Mouse (Mus musculus): ENCODE data around the gene Elf2.
"Not testable (repeated sequence)": the region's sequence is repeated elsewhere in the genome, so short reads cannot be mapped to it uniquely, and the experiment has no call there.

Elf2 gene

GRCm38 (mm10) chr3:51232205-51232910 lies 108.1 kb downstream of the Elf2 start:
- no peak for DNase-seq (ENCODE audit: low spot score)

DNA sequence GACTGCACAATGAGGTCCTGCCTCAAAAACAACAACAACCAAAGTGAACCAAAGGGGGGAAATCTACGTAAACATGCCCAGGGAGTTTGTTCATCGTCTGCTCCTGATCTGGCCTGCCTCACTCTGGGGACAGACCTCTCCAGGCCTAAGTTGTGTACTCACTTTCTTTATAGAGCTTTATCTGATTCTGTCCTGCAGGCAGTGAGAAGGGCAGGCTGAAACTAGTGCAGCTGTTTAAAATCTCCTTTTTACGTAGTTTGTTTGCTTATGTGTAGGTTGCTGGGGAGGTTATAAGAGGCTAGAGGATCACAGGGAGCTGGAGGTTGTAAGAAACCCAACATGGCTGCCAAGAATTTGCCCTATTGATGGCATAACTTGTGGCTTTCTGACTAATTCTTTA lies 109.0 kb downstream of the Elf2 start:
- DNase-seq (ENCODE audit: low spot score), result no peak

GRCm38 (mm10) chr3:51230886-51231285 lies 109.6 kb downstream of the Elf2 start:
- no peak for DNase-seq (ENCODE audit: low spot score)

DNA sequence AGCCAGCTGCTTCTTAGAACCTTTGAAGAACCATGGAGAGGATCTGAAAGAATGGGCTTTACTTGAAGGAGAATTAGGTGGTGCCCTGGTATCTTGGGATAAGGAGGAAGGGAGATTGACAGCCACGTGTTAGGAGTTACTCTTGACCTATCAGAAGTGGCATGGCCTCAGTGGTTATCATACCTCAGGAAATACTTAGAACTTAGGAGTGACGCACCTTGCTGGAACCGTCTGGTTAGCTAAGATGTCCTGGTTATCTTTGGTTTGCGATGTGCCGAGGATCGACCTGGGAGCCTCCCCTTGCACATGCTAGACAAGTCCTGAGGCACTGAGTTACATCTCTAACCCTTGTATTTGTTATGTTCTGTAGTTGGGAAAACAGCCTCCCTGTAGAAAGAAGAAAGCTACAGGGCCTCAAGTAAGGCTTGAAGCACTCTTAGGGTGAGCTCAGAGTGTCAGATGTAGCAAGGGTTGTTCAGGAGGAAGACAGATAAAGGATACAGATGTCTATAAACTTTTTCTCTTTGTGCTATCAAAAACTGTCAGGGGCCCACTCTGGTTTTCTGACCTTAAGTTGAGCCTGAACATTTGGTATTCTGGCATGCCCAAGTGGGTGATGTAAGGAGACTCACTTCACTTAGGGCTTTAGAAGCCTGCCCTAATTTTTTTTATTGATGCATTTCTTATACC lies 110.2 kb downstream of the Elf2 start:
- no peak for DNase-seq (ENCODE audit: low spot score)

- DNase-seq (ENCODE audit: low spot score), result no peak
Measured at GRCm38 (mm10) chr3:51229226-51229625, 111.2 kb downstream of the Elf2 start.

GRCm38 (mm10) chr3:51228821-51229205 lies 111.7 kb downstream of the Elf2 start:
- DNase-seq (ENCODE audit: low spot score), result no peak

DNA sequence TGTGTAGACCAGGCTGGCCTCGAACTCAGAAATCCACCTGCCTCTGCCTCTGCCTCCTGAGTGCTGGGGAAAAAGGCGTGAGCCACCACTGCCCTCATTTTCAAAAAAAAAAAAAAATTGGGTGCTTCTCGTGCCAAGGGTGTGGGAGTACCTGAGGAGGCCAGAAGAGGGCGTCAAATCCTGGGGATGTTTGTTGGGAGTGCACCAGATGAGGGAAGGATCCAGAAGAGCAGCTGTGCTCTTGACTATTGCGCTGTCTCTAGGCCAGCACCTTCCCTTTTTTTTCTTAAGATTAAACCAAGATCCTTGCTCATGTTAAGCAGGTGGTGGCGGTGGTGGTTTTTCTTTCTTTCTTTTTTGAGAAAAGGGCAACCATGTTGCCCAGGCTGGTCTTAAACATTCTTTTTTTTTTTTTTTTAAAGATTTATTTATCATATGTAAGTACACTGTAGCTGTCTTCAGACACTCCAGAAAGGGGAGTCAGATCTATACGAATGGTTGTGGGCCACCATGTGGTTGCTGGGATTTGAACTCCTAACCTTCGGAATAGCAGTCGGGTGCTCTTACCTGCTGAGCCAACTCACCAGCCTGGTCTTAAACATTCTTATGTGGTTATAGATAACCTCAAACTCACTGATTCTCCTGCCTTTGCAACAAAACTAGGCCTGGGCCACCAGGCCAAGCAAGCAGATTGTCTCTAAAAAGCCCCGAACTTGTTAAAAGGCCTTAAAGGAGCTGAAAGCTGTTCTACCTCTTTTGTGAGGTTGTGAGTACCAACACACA lies 112.2 kb downstream of the Elf2 start:
- DNase-seq (ENCODE audit: low spot score), result no peak

GRCm38 (mm10) chr3:51226601-51227000 lies 113.9 kb downstream of the Elf2 start:
- DNase-seq (ENCODE audit: low spot score), result no peak

DNA sequence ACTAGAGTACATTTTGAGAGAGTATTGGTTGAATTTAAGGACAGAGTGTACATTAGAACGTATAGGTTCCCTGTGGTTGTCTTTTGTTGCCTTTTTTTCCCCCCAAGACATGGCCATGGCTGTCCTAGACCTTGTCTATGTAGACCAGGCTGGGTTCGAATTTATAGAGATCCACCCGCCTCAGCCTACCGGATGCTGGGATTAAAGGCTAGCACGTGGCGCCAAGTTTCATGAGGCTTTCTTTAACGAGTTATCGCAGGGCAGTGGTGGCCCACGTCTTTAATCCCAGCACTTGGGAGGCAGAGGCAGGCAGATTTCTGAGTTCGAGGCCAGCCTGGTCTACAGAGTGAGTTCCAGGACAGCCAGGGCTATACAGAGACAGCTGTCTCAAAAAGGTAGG lies 114.5 kb downstream of the Elf2 start:
- no peak for DNase-seq (ENCODE audit: low spot score)

DNA sequence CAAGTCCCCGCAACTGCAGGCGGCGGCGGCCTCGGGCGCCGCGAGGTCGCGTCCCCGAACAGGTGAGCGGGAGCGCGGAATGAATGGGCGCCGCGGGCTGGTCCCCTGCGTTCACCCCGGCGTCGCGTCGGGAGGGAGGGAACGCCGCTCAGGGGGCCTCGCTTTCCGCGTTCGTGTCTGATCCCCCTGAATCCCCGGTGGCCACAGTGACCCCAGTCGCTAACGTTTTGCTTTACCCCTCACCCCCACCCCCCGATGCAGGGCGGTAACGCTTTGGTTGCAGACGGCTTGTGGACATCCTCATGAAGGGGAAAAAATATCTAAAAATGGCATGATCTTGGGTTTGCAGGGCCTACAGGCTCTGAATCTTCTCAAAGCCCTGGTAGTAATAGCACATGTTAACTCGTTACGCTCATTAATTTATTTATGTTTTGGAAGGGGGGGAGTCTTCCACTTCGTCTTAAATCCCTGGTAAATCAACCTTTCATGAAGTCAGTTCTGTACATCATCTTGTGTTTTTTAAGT lies 115.2 kb downstream of the Elf2 start:
- DNase-seq (ENCODE audit: low spot score), result no peak

GRCm38 (mm10) chr3:51224363-51225225 lies 115.9 kb downstream of the Elf2 start, which contains the start of gene Noct:
Gene Noct, plus strand, starts transcription at chr3:51224447.
- DNase-seq (ENCODE audit: low spot score), result peak; percentile 48

- DNase-seq (ENCODE audit: low spot score), result no peak
Measured at GRCm38 (mm10) chr3:51223556-51223955, 116.9 kb downstream of the Elf2 start.

GRCm38 (mm10) chr3:51222834-51223460 lies 117.5 kb downstream of the Elf2 start:
- DNase-seq (ENCODE audit: low spot score), result no peak

DNA sequence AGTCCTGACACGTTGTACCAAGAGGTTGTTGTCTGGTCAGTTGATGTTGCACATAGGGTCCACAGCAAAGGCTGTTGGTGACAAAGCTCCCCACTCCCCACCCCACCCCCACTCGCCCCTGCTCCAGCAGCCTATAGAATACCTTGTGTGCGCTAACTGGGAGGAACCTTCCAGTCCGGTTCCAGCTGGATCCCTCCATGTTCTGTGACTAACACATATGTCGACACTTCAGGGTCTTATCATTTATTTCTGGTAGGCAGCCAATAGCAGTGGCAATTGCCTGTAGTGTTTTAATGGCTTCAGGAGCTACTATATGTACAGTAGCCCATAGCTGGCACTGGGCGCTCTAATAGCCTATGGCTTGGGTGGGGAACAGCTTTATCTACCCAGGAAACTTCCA lies 118.2 kb downstream of the Elf2 start:
- DNase-seq (ENCODE audit: low spot score), result no peak

GRCm38 (mm10) chr3:51221847-51222246 lies 118.6 kb downstream of the Elf2 start:
- DNase-seq (ENCODE audit: low spot score), result no peak

DNA sequence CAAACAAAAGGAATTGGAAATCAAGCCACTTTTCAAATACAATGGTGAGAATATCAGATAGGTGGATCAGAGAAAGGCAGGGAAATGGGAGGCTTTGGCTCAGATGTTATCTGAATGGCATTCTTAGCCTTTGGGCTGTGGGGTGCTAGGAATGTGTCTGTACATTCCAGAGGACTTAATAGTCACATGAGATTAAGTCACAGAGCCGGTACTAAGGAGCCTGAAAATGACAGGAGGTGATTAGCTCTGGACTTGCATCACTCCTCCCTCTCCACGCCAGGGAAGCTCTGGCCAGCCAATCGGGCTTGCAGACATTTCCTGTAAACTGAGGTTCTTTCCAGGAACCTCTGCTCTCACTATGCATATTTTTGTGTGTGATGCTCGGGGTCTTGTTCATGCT lies 119.6 kb downstream of the Elf2 start:
- no peak for DNase-seq (ENCODE audit: low spot score)

DNA sequence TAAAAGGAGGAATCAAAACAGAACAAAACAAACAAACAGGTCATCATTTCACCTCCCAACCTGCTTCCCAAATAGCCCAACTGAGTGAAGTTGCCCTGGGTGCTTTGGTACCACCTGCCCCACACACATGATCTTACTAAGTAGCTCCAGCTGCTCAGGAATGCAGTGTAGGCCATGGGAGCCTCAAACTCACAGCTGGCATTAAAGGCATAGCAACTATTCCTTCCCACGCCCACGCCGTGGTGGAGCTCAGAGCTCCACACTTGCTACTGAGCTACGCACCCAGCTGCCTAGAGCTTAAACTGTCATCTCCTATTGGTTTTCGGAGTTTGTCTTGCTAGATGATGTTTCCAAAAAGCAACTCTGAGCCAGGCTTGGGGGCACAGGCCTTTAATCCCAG lies 121.2 kb downstream of the Elf2 start:
- no peak for DNase-seq (ENCODE audit: low spot score)

DNA sequence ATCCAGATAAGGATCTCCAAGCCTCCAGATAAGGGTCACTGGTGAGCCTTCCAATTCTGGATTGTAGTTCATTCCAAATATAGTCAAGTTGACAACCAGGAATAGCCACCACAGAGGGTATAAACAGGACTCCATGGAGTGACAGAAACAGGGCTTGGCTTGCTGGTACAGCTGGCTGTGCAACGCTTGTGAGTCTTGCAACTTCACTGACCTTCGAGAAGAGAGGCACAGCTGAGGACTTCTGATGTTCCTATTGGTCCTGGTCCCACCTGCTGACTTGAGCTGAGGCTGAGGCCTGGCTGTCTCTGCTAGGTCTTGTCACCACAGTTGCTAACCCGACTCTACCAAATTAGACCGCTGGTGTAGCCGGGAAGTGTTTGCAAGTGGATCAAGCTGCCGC lies 122.1 kb downstream of the Elf2 start:
- DNase-seq (ENCODE audit: low spot score), result not testable (repeated sequence)

- DNase-seq (ENCODE audit: low spot score), result not testable (repeated sequence)
Measured at GRCm38 (mm10) chr3:51216351-51216750, 124.1 kb downstream of the Elf2 start.

- DNase-seq (ENCODE audit: low spot score), result no peak
Measured at GRCm38 (mm10) chr3:51215681-51216080, 124.8 kb downstream of the Elf2 start.

DNA sequence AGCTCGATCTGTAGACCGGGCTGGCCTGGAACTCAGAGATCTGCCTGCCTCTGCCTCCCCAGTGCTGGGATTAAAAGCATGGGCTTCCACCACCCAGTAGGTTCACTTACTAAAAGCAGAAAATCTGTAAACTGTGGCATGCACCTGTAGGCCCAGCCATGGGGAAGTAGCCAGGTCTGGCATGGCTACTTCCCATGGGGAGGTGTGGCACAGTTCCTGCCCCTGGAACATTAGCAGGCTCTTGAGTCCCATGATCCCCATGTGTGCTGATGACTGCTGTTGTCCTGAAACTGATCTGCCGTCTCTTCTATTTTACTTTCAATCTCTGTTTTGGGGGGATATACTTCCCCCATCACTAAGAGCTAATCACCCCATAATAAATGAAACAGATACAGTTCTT lies 127.4 kb downstream of the Elf2 start:
- no peak for DNase-seq (ENCODE audit: low spot score)

Measured in urinary bladder, postnatal 10 days (tissue).